Mouse (Mus musculus): ENCODE results near the gene D130040H23Rik. TPM values are rescaled to one million over a fixed set of nuclear protein-coding genes. Genes with fewer than 3 reads are reported as not detected.
"Not testable (repeated sequence)": the region's sequence is repeated elsewhere in the genome, so short reads cannot be mapped to it uniquely, and the experiment has no call there.

D130040H23Rik gene
- polyA plus RNA-seq (2012; ENCODE audit: insufficient read depth, insufficient read length, low replicate concordance, missing spikeins): not detected in 2 replicates

GRCm38 (mm10) chr8:69270386-69271202 lies at the start of gene D130040H23Rik:
Gene D130040H23Rik (plus strand): TSS chr8:69271080.
- 5% methylated on average over 12 of the region's 12 CpGs for WGBS
- H3K4me3 ChIP-seq (ENCODE audit: insufficient read depth, low read depth, low read length): peak within 1 kb of the TSS; percentile 69

GRCm38 (mm10) chr8:69242541-69242940 lies 28.3 kb upstream of the D130040H23Rik start:
- Histone ChIP-seq H3K4me3 (ENCODE audit: insufficient read depth, low read depth, low read length) (no peak overlapping the region), H3K27ac (ENCODE audit: insufficient read depth, low read depth, low read length) (no peak overlapping the region), H3K4me1 (ENCODE audit: control insufficient read depth, insufficient read depth, low read length) (no peaks in the 10 kb centered on the region)
- WGBS: 89% methylated on average over 2 of the region's 2 CpGs
- no peak for TF ChIP-seq POLR2A (IDR thresholded peaks at IDR 0.05; ENCODE audit: insufficient read depth, low read depth, low read length)
- no peak for TF ChIP-seq CTCF (IDR thresholded peaks at IDR 0.05; ENCODE audit: insufficient read depth, low read depth, low read length)

More at GRCm38 (mm10) chr8:69270386-69271202, at the start of gene D130040H23Rik:
- TF ChIP-seq POLR2A (IDR thresholded peaks at IDR 0.05; ENCODE audit: insufficient read depth, low read depth, low read length): peak; percentile 39
- TF ChIP-seq CTCF (IDR thresholded peaks at IDR 0.05; ENCODE audit: insufficient read depth, low read depth, low read length): no peak
- H3K27ac ChIP-seq (ENCODE audit: insufficient read depth, low read depth, low read length): peak within 1 kb of the TSS; percentile 36
- H3K4me1 ChIP-seq (ENCODE audit: control insufficient read depth, insufficient read depth, low read length): no peaks in the 10 kb centered on the region

- no peak for TF ChIP-seq POLR2A (IDR thresholded peaks at IDR 0.05; ENCODE audit: insufficient read depth, low read depth, low read length)
- TF ChIP-seq CTCF (IDR thresholded peaks at IDR 0.05; ENCODE audit: insufficient read depth, low read depth, low read length): no peak
- Histone ChIP-seq H3K4me1 (ENCODE audit: control insufficient read depth, insufficient read depth, low read length) (no peaks in the 10 kb centered on the region), H3K4me3 (ENCODE audit: insufficient read depth, low read depth, low read length) (no peak overlapping the region), H3K27ac (ENCODE audit: insufficient read depth, low read depth, low read length) (no peak overlapping the region)
- WGBS: 42% methylated on average over 4 of the region's 4 CpGs
These were observed 2.4 kb upstream of the D130040H23Rik start for GRCm38 (mm10) chr8:69268525-69268924.

- Histone ChIP-seq H3K4me1 (ENCODE audit: control insufficient read depth, insufficient read depth, low read length) (no peaks in the 10 kb centered on the region), H3K27ac (ENCODE audit: insufficient read depth, low read depth, low read length) (peak overlapping the region; percentile 36), H3K4me3 (ENCODE audit: insufficient read depth, low read depth, low read length) (peak overlapping the region; percentile 69)
- TF ChIP-seq POLR2A (IDR thresholded peaks at IDR 0.05; ENCODE audit: insufficient read depth, low read depth, low read length) (no peak), CTCF (IDR thresholded peaks at IDR 0.05; ENCODE audit: insufficient read depth, low read depth, low read length) (no peak)
- WGBS: 8% methylated on average over 6 of the region's 6 CpGs
These were observed 299 bp downstream of the D130040H23Rik start for GRCm38 (mm10) chr8:69271203-69271554.

GRCm38 (mm10) chr8:69272435-69272834 lies 1.6 kb downstream of the D130040H23Rik start:
- Histone ChIP-seq H3K4me1 (ENCODE audit: control insufficient read depth, insufficient read depth, low read length) (no peaks in the 10 kb centered on the region), H3K4me3 (ENCODE audit: insufficient read depth, low read depth, low read length) (no peak overlapping the region), H3K27ac (ENCODE audit: insufficient read depth, low read depth, low read length) (no peak overlapping the region)
- TF ChIP-seq CTCF (IDR thresholded peaks at IDR 0.05; ENCODE audit: insufficient read depth, low read depth, low read length) (no peak), POLR2A (IDR thresholded peaks at IDR 0.05; ENCODE audit: insufficient read depth, low read depth, low read length) (no peak)
- 89% methylated on average over 6 of the region's 6 CpGs for WGBS

- no peaks in the 10 kb centered on the region for H3K4me1 ChIP-seq (ENCODE audit: control insufficient read depth, insufficient read depth, low read length)
- no peak overlapping the region for H3K4me3 ChIP-seq (ENCODE audit: insufficient read depth, low read depth, low read length)
- no peak for TF ChIP-seq POLR2A (IDR thresholded peaks at IDR 0.05; ENCODE audit: insufficient read depth, low read depth, low read length)
- WGBS: 83% methylated on average over 2 of the region's 2 CpGs
- no peak overlapping the region for H3K27ac ChIP-seq (ENCODE audit: insufficient read depth, low read depth, low read length)
These were observed 53.9 kb downstream of the D130040H23Rik start for GRCm38 (mm10) chr8:69324771-69325170.

GRCm38 (mm10) chr8:69328301-69329288 lies 57.7 kb downstream of the D130040H23Rik start:
- WGBS: 7% methylated on average over 24 of the region's 24 CpGs

GRCm38 (mm10) chr8:69329289-69329688 lies 58.4 kb downstream of the D130040H23Rik start:
- not testable (repeated sequence) for H3K27ac ChIP-seq (ENCODE audit: insufficient read depth, low read depth, low read length)
- 40% methylated on average over 6 of the region's 6 CpGs for WGBS
- peak overlapping the region; percentile 50; the same call in 1 of the 2 replicates for H3K4me3 ChIP-seq (ENCODE audit: insufficient read depth, low read depth, low read length)

More at GRCm38 (mm10) chr8:69328301-69329288, 57.7 kb downstream of the D130040H23Rik start:
- Histone ChIP-seq H3K27ac (ENCODE audit: insufficient read depth, low read depth, low read length) (no peak overlapping the region), H3K4me1 (ENCODE audit: control insufficient read depth, insufficient read depth, low read length) (no peaks in the 10 kb centered on the region), H3K4me3 (ENCODE audit: insufficient read depth, low read depth, low read length) (peak overlapping the region; percentile 50)
- TF ChIP-seq CTCF (IDR thresholded peaks at IDR 0.05; ENCODE audit: insufficient read depth, low read depth, low read length) (no peak), POLR2A (IDR thresholded peaks at IDR 0.05; ENCODE audit: insufficient read depth, low read depth, low read length) (no peak)

More at GRCm38 (mm10) chr8:69329289-69329688, 58.4 kb downstream of the D130040H23Rik start:
- H3K4me1 ChIP-seq (ENCODE audit: control insufficient read depth, insufficient read depth, low read length): not testable (repeated sequence)

Other genes with a start within 250 kb of the D130040H23Rik start
- not detected in 2 replicates for gene Zfp930, start 62.0 kb upstream of the D130040H23Rik start, polyA plus RNA-seq (2012; ENCODE audit: insufficient read depth, insufficient read length, low replicate concordance, missing spikeins)
- gene Gm9495, start 182.5 kb downstream of the D130040H23Rik start, polyA plus RNA-seq (2012; ENCODE audit: insufficient read depth, insufficient read length, low replicate concordance, missing spikeins): not detected in 2 replicates

All from olfactory bulb, adult 2 months (tissue).